Mouse (Mus musculus): ENCODE measurements around the gene C130026I21Rik.
"Not testable (repeated sequence)": the region's sequence is repeated elsewhere in the genome, so short reads cannot be mapped to it uniquely, and the experiment has no call there.

C130026I21Rik gene

GRCm38 (mm10) chr1:85121841-85122240 lies 148.5 kb downstream of the C130026I21Rik start:
- DNase-seq (ENCODE audit: low read depth, low spot score) = not testable (repeated sequence)

GRCm38 (mm10) chr1:85118341-85118740 lies 152.0 kb downstream of the C130026I21Rik start:
- not testable (repeated sequence) for DNase-seq (ENCODE audit: low read depth, low spot score)

DNA sequence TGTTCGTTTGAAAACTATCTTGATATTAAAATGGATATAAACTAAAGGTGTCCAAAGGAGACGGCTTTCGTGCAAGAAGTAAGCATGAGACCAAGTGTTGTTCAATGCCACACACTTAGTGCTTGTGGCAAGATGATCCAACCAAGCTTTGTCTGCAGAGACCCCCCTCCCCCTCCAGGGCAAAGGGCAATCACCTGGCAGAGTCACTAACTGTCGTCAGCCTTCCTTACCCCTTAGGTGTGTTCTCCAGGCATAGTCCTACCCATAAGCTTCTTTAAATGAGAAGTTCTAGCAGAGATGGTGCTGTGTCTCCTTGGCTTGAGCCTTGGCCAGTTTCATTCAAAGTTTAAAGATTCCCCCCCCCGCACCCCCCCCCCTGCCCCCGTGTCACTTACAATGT lies 152.8 kb downstream of the C130026I21Rik start:
- DNase-seq (ENCODE audit: low read depth, low spot score) = not testable (repeated sequence)

DNA sequence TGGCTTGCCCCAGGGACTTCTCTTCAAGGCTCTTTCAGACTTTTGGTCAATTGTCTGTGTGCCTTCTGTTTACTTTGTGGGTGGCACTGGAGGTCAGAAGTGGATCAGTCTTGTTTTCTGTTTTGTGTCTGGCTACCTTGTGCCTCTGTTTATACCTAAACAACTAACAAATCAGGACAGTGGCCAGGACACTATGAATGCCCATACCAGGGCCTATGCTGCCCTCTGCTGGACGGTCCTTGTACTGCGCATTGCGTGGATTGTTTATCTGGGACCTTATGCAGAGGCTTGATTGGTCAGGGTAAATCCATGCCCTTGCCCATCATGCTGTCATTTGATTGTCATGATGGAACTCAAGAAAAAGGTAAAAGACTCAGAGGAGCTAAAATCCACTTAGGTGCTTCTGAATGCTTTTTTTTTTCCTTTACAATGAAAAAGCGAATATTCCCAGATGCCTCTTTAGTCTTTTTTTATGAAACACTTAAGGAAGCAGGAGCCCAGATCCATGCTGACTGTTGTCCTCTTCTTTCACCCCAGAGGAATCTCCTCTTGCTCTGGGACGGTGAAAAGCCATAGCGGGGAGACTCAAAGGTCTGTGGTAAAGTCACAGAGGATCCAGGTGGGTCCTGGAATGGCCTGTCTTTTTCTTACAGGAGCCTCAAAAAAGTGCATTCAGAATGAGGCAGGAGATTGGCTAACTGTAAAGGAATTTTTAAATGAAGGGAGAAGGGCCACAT lies 155.5 kb downstream of the C130026I21Rik start:
- not testable (repeated sequence) for DNase-seq (ENCODE audit: low read depth, low spot score)

- not testable (repeated sequence) for DNase-seq (ENCODE audit: low read depth, low spot score)
Measured at GRCm38 (mm10) chr1:85114078-85114477, 156.3 kb downstream of the C130026I21Rik start.

- not testable (repeated sequence) for DNase-seq (ENCODE audit: low read depth, low spot score)
Measured at GRCm38 (mm10) chr1:85112889-85113288, 157.5 kb downstream of the C130026I21Rik start.

DNA sequence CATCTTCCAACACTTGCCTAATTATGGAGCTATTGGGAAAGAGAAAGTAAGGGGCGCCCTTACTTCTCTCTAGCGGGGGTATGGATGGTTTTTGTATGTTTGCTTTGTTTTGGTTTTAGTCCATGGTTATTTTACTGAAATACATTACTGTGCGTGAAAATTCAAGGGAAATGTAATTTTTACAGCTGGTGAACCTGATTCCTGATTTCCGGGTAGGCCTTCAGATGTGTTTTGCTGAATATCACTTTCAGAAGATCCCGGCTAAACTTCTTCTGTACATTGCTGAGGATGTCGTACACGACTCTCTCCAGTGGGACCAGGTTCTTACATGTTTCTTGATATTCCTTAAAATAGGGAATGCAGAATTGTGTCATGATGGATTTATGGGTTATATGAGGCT lies 158.1 kb downstream of the C130026I21Rik start:
- not testable (repeated sequence) for DNase-seq (ENCODE audit: low read depth, low spot score)

DNA sequence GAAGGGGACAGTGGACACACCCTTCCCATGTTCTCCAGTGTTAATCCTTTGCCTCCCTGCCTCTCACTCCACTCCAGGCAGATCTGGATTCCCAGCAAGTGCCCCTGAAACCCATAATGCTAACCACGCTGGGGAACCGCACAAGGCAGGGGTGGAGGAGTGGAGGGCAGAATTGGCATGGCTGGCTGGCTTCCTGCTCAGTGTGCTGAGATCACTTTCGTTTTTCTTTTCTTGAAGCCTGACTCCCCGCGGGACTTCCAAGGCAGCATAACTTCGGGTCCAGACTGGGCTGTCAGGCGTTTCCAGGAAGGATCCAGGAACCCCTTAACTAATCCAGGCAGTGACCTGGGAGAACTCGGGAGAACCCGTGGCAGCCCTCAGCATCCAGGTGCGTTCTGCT lies 158.8 kb downstream of the C130026I21Rik start:
- DNase-seq (ENCODE audit: low read depth, low spot score) = not testable (repeated sequence)

DNA sequence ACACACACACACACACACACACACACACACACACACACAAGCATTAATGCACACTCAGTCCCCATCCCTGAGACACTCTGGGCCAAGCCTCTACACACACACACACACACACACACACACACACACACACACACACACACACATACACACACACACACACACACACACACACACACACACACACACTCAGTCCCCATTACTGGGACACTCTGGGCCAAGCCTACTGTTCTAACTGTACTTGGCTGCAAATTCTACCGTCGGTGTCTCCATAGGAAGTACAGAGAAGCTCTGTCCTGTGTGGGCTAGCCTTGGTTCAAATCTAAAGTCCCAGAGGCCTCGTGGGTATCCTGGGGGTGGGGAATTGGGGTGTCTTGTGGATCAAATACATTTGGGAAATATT lies 159.5 kb downstream of the C130026I21Rik start:
- DNase-seq (ENCODE audit: low read depth, low spot score) = not testable (repeated sequence)

GRCm38 (mm10) chr1:85109753-85110152 lies 160.6 kb downstream of the C130026I21Rik start, which contains the start of gene A530032D15Rik:
TSS of gene A530032D15Rik (minus strand) at chr1:85109853.
- DNase-seq (ENCODE audit: low read depth, low spot score) = not testable (repeated sequence)

- DNase-seq (ENCODE audit: low read depth, low spot score) = not testable (repeated sequence)
Measured at GRCm38 (mm10) chr1:85106013-85106412, 164.4 kb downstream of the C130026I21Rik start.

DNA sequence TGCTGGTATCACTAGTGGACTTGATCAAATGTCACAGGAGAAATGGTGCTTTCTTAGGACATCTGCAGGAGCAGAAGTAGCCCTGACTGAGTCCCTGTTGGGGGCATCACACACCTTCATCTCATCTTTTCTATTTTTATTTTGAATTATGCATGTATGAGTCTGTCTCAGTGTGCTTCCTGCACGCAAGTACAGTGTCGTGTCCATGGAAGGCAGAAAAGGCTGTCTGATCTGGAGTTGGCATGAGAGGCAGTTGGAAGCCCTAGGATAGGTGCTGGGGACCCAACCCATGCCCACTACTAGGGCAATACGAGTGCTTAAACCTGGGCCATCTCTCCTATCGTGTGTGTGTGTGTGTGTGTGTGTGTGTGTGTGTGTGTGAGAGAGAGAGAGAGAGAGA lies 165.0 kb downstream of the C130026I21Rik start:
- not testable (repeated sequence) for DNase-seq (ENCODE audit: low read depth, low spot score)

DNA sequence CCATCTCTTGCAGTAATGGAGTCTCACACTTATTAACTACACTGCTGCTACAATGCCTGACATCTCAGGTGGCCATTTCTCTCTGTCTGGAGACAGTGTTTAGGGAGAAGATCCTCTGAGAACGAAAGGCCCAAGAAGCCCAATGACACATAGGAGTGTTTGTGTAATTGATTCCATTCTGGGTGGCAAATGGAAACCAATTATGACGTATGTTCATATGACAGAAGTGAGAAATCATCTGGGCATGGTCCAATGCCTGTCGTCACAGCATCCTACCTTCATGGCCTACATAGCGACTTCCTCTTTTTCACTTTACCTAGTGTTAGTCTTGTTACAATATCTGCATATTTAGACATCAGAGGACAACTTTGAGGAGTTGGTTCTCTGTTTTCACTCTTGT lies 168.6 kb downstream of the C130026I21Rik start:
- DNase-seq (ENCODE audit: low read depth, low spot score) = not testable (repeated sequence)

- not testable (repeated sequence) for DNase-seq (ENCODE audit: low read depth, low spot score)
Measured at GRCm38 (mm10) chr1:85099864-85100263, 170.5 kb downstream of the C130026I21Rik start, which contains the start of gene Gm10553. TSS of gene Gm10553 (plus strand) at chr1:85100164.

- DNase-seq (ENCODE audit: low read depth, low spot score) = not testable (repeated sequence)
Measured at GRCm38 (mm10) chr1:85099081-85099480, 171.3 kb downstream of the C130026I21Rik start.

- not testable (repeated sequence) for DNase-seq (ENCODE audit: low read depth, low spot score)
Measured at GRCm38 (mm10) chr1:85093011-85093572, 177.3 kb downstream of the C130026I21Rik start.

DNA sequence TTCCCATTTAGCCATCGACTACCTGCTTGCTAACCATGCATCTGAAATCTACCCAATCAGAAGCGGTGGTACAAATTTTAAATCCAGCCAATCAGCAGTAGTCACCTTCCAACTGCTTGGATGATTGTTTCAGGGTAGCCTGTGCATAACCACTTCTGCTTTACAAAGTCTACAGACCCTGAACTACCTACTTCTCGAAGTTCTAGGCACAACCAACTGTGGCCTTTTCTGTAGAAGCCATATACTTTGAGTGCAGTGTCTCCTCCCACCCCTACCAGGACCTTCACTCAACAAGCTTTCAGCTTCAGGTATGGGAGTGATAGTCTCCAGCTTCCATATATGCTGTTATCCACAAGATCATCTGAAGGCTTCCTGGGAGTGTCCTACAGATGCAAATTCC lies 178.2 kb downstream of the C130026I21Rik start:
- DNase-seq (ENCODE audit: low read depth, low spot score) = not testable (repeated sequence)

- DNase-seq (ENCODE audit: low read depth, low spot score) = not testable (repeated sequence)
Measured at GRCm38 (mm10) chr1:85086211-85086610, 184.2 kb downstream of the C130026I21Rik start.

DNA sequence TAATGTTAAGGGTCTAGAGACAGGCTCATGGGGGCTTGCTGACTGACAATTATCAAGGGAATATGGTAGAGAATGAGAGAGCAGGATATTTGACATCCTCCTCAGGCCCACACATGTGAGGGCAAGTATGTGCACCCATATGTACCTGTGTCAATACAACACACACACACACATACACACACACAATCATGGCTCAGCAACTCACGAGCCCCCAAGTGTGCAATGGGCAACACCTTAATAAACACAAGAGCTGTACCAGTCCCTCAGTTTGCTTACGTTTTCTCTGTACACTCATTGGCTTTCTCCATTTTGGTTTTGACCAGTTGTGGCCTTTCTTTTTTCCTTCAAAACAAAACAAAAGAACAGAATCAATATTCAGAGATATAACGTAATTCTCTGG lies 185.6 kb downstream of the C130026I21Rik start:
- not testable (repeated sequence) for DNase-seq (ENCODE audit: low read depth, low spot score)

DNA sequence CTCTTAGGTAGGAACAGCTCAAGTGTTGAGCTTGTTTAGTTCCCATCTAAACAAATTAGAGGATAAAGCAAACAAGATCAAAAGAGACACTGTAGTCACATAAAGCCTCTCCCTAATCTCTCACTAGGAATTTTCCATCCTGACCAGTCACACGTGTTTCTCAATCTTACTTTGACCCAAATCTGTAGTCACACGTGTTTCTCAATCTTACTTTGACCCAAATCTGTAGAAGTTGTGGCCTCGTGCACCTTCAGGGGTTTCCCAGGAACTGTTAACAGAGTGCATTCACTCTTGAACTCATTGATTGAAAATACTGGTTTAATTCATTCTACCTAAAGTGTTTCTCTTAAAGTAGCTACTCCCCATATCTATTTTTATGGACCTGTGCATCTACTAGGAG lies 197.3 kb downstream of the C130026I21Rik start:
- not testable (repeated sequence) for DNase-seq (ENCODE audit: low read depth, low spot score)

GRCm38 (mm10) chr1:85071690-85072089 lies 198.7 kb downstream of the C130026I21Rik start:
- not testable (repeated sequence) for DNase-seq (ENCODE audit: low read depth, low spot score)

GRCm38 (mm10) chr1:85035801-85036200 lies 234.6 kb downstream of the C130026I21Rik start:
- not testable (repeated sequence) for DNase-seq (ENCODE audit: low read depth, low spot score)

- not testable (repeated sequence) for DNase-seq (ENCODE audit: low read depth, low spot score)
Measured at GRCm38 (mm10) chr1:85034394-85034793, 236.0 kb downstream of the C130026I21Rik start.
